Mouse (Mus musculus) testis, postnatal 14 days (tissue): ENCODE results near the gene Efna4.

Experiments
- DNase-seq: peaks from one replicate; pipeline ENCODE4 v3.0.0; 2021; ENCODE audit warnings: low spot score

Efna4 gene

GRCm38 (mm10) chr3:89361675-89362074 is 23.8 kb upstream of the Efna4 start, which contains the start of gene Dcst2:
TSS of gene Dcst2 (plus strand) at chr3:89361975.
- DNase-seq = no peak

- DNase-seq = no peak
Observed at GRCm38 (mm10) chr3:89360237-89360636, 22.4 kb upstream of the Efna4 start.

- no peak for DNase-seq
Observed at GRCm38 (mm10) chr3:89359630-89360029, 21.8 kb upstream of the Efna4 start.

- no peak for DNase-seq
Observed at GRCm38 (mm10) chr3:89356029-89356428, 18.2 kb upstream of the Efna4 start.

- no peak for DNase-seq
Observed at GRCm38 (mm10) chr3:89355512-89355902, 17.7 kb upstream of the Efna4 start.

GRCm38 (mm10) chr3:89354816-89355511 is 17.1 kb upstream of the Efna4 start:
- DNase-seq = peak; percentile 66

- DNase-seq = no peak
Observed at GRCm38 (mm10) chr3:89351271-89351670, 13.4 kb upstream of the Efna4 start.

- DNase-seq = peak; percentile 87
Observed at GRCm38 (mm10) chr3:89349869-89350501, 12.2 kb upstream of the Efna4 start, which contains the start of gene Adam15. TSS of gene Adam15 (minus strand) at chr3:89349996.

- no peak for DNase-seq
Observed at GRCm38 (mm10) chr3:89348911-89349868, 11.4 kb upstream of the Efna4 start.

GRCm38 (mm10) chr3:89347916-89348315 is 10.1 kb upstream of the Efna4 start:
- no peak for DNase-seq

- DNase-seq = no peak
Observed at GRCm38 (mm10) chr3:89346815-89347540, 9.2 kb upstream of the Efna4 start.

- DNase-seq = no peak
Observed at GRCm38 (mm10) chr3:89343279-89343678, 5.5 kb upstream of the Efna4 start.

- DNase-seq = no peak
Observed at GRCm38 (mm10) chr3:89341794-89342193, 4.0 kb upstream of the Efna4 start.

- no peak for DNase-seq
Observed at GRCm38 (mm10) chr3:89340465-89340864, 2.6 kb upstream of the Efna4 start.

GRCm38 (mm10) chr3:89339416-89339815 is 1.6 kb upstream of the Efna4 start:
- DNase-seq = no peak

GRCm38 (mm10) chr3:89337062-89337720 is 637 bp downstream of the Efna4 start:
- no peak for DNase-seq

GRCm38 (mm10) chr3:89336529-89336928 is 1.3 kb downstream of the Efna4 start:
- DNase-seq = no peak

GRCm38 (mm10) chr3:89333053-89333452 is 4.8 kb downstream of the Efna4 start:
- no peak for DNase-seq

- no peak for DNase-seq
Observed at GRCm38 (mm10) chr3:89332476-89332875, 5.4 kb downstream of the Efna4 start.

- DNase-seq = no peak
Observed at GRCm38 (mm10) chr3:89332013-89332412, 5.8 kb downstream of the Efna4 start.

GRCm38 (mm10) chr3:89331561-89331960 is 6.3 kb downstream of the Efna4 start:
- no peak for DNase-seq
